Mouse (Mus musculus): ENCODE measurements around the gene Magt1.

- TF ChIP-seq CTCF (IDR thresholded peaks at IDR 0.05; ENCODE audit: insufficient read depth, low read length) (no peak), POLR2A (IDR thresholded peaks at IDR 0.05; ENCODE audit: borderline replicate concordance, extremely low read depth, low read depth, low read length) (no peak)
Measured at GRCm38 (mm10) chrX:105926121-105926735, 85.5 kb downstream of the Magt1 start.
